Mouse (Mus musculus): ENCODE measurements at regions not wholly inside any gene's neighbourhood (a gene's known extent, or its start where the extent isn't known, plus 50 kb on each side); places are given as distances from the start of the nearest gene placed in this dataset.

GRCm38 (mm10) chr10:66951935-66952334 is 144.0 kb upstream of the Jmjd1c start:
- Histone ChIP-seq H3K4me3 (ENCODE audit: low read depth, low read length) (no peak overlapping the region), H3K4me1 (ENCODE audit: control insufficient read depth, insufficient read depth, low read length) (no peaks in the 10 kb centered on the region), H3K36me3 (ENCODE audit: control insufficient read depth, insufficient read depth, low read length) (no peaks in the 10 kb centered on the region), H3K27me3 (ENCODE audit: control insufficient read depth, insufficient read depth, low read length) (no peaks in the 10 kb centered on the region), H3K4me2 (replicated peaks; ENCODE audit: low read depth, low read length) (no peak overlapping the region), H3K9ac (replicated peaks; ENCODE audit: low read depth, low read length) (no peak overlapping the region), H3K9me3 (ENCODE audit: control insufficient read depth, low read depth, low read length) (no peaks in the 10 kb centered on the region), H3K27ac (ENCODE audit: low read length) (no peak overlapping the region)
- ATAC-seq (ENCODE audit: insufficient number of reproducible peaks, insufficient read depth, low FRiP score, low read depth): no peak
- 60% methylated on average over 9 of the region's 9 CpGs for WGBS

- Histone ChIP-seq H3K27me3 (ENCODE audit: control insufficient read depth, insufficient read depth, low read length) (no peaks in the 10 kb centered on the region), H3K9ac (replicated peaks; ENCODE audit: low read depth, low read length) (no peak overlapping the region), H3K4me1 (ENCODE audit: control insufficient read depth, insufficient read depth, low read length) (no peaks in the 10 kb centered on the region), H3K4me2 (replicated peaks; ENCODE audit: low read depth, low read length) (no peak overlapping the region), H3K36me3 (ENCODE audit: control insufficient read depth, insufficient read depth, low read length) (no peaks in the 10 kb centered on the region), H3K9me3 (ENCODE audit: control insufficient read depth, low read depth, low read length) (no peaks in the 10 kb centered on the region), H3K27ac (ENCODE audit: low read length) (no peak overlapping the region), H3K4me3 (ENCODE audit: low read depth, low read length) (no peak overlapping the region)
- ATAC-seq (ENCODE audit: insufficient number of reproducible peaks, insufficient read depth, low FRiP score, low read depth): no peak
- WGBS: 49% methylated on average over 10 of the region's 10 CpGs
Observed at GRCm38 (mm10) chr10:66953248-66953975, 142.5 kb upstream of the Jmjd1c start.

- Histone ChIP-seq H3K27ac (ENCODE audit: low read length) (no peak overlapping the region), H3K4me1 (ENCODE audit: control insufficient read depth, insufficient read depth, low read length) (no peaks in the 10 kb centered on the region), H3K9me3 (ENCODE audit: control insufficient read depth, low read depth, low read length) (no peaks in the 10 kb centered on the region), H3K9ac (replicated peaks; ENCODE audit: low read depth, low read length) (no peak overlapping the region), H3K4me3 (ENCODE audit: low read depth, low read length) (no peak overlapping the region), H3K27me3 (ENCODE audit: control insufficient read depth, insufficient read depth, low read length) (no peaks in the 10 kb centered on the region), H3K4me2 (replicated peaks; ENCODE audit: low read depth, low read length) (no peak overlapping the region), H3K36me3 (ENCODE audit: control insufficient read depth, insufficient read depth, low read length) (no peaks in the 10 kb centered on the region)
- 74% methylated on average over 4 of the region's 4 CpGs for WGBS
- ATAC-seq (ENCODE audit: insufficient number of reproducible peaks, insufficient read depth, low FRiP score, low read depth): no peak
Observed at GRCm38 (mm10) chr10:66953976-66954505, 141.9 kb upstream of the Jmjd1c start.

- H3K4me2 ChIP-seq (replicated peaks; ENCODE audit: low read depth, low read length): no peak overlapping the region
- no peak overlapping the region for H3K27ac ChIP-seq (ENCODE audit: low read length)
- WGBS: 52% methylated on average over 5 of the region's 5 CpGs
- no peak for ATAC-seq (ENCODE audit: insufficient number of reproducible peaks, insufficient read depth, low FRiP score, low read depth)
- no peak overlapping the region for H3K9ac ChIP-seq (replicated peaks; ENCODE audit: low read depth, low read length)
- H3K27me3 ChIP-seq (ENCODE audit: control insufficient read depth, insufficient read depth, low read length): no peaks in the 10 kb centered on the region
- H3K9me3 ChIP-seq (ENCODE audit: control insufficient read depth, low read depth, low read length): no peaks in the 10 kb centered on the region
- H3K36me3 ChIP-seq (ENCODE audit: control insufficient read depth, insufficient read depth, low read length): no peaks in the 10 kb centered on the region
- no peaks in the 10 kb centered on the region for H3K4me1 ChIP-seq (ENCODE audit: control insufficient read depth, insufficient read depth, low read length)
- H3K4me3 ChIP-seq (ENCODE audit: low read depth, low read length): no peak overlapping the region
Observed at GRCm38 (mm10) chr10:66955430-66955829, 140.5 kb upstream of the Jmjd1c start.

GRCm38 (mm10) chr10:66956619-66957018 is 139.3 kb upstream of the Jmjd1c start:
- no peak for ATAC-seq (ENCODE audit: insufficient number of reproducible peaks, insufficient read depth, low FRiP score, low read depth)
- no peak overlapping the region for H3K4me3 ChIP-seq (ENCODE audit: low read depth, low read length)
- H3K27me3 ChIP-seq (ENCODE audit: control insufficient read depth, insufficient read depth, low read length): no peaks in the 10 kb centered on the region
- no peak overlapping the region for H3K9ac ChIP-seq (replicated peaks; ENCODE audit: low read depth, low read length)
- H3K27ac ChIP-seq (ENCODE audit: low read length): no peak overlapping the region
- no peaks in the 10 kb centered on the region for H3K9me3 ChIP-seq (ENCODE audit: control insufficient read depth, low read depth, low read length)
- no peaks in the 10 kb centered on the region for H3K4me1 ChIP-seq (ENCODE audit: control insufficient read depth, insufficient read depth, low read length)
- no peak overlapping the region for H3K4me2 ChIP-seq (replicated peaks; ENCODE audit: low read depth, low read length)
- H3K36me3 ChIP-seq (ENCODE audit: control insufficient read depth, insufficient read depth, low read length): no peaks in the 10 kb centered on the region
- WGBS: 94% methylated on average over 4 of the region's 4 CpGs

- Histone ChIP-seq H3K36me3 (ENCODE audit: control insufficient read depth, insufficient read depth, low read length) (no peaks in the 10 kb centered on the region), H3K27ac (ENCODE audit: low read length) (no peak overlapping the region), H3K9me3 (ENCODE audit: control insufficient read depth, low read depth, low read length) (no peaks in the 10 kb centered on the region), H3K4me2 (replicated peaks; ENCODE audit: low read depth, low read length) (no peak overlapping the region), H3K4me3 (ENCODE audit: low read depth, low read length) (no peak overlapping the region), H3K4me1 (ENCODE audit: control insufficient read depth, insufficient read depth, low read length) (no peaks in the 10 kb centered on the region), H3K27me3 (ENCODE audit: control insufficient read depth, insufficient read depth, low read length) (no peaks in the 10 kb centered on the region), H3K9ac (replicated peaks; ENCODE audit: low read depth, low read length) (no peak overlapping the region)
- WGBS: 85% methylated on average over 4 of the region's 4 CpGs
- ATAC-seq (ENCODE audit: insufficient number of reproducible peaks, insufficient read depth, low FRiP score, low read depth): no peak
Observed at GRCm38 (mm10) chr10:66957373-66957772, 138.6 kb upstream of the Jmjd1c start.

Data from stomach, embryonic 14.5 days (tissue).